Mouse (Mus musculus) small intestine, adult 10 weeks (tissue): Measurements from ENCODE around the gene Plcb1. TPM values are rescaled to one million over a fixed set of nuclear protein-coding genes. Genes with fewer than 3 reads are reported as not detected.

Experiments used
- polyA plus RNA-seq: library from polyadenylated mRNA; stranded (reverse); fragments of 350-450 nt; fragmentation: Illumina TruSeq; extraction: RNeasy Lipid Tissue Mini Kit (QIAGEN cat#74804); gene quantifications from one replicate; pipeline ENCODE4 v1.2.3, GENCODE M21; 2014; ENCODE audit warnings: low replicate concordance

The Plcb1 gene
- polyA plus RNA-seq: 2.7 TPM

DNA sequence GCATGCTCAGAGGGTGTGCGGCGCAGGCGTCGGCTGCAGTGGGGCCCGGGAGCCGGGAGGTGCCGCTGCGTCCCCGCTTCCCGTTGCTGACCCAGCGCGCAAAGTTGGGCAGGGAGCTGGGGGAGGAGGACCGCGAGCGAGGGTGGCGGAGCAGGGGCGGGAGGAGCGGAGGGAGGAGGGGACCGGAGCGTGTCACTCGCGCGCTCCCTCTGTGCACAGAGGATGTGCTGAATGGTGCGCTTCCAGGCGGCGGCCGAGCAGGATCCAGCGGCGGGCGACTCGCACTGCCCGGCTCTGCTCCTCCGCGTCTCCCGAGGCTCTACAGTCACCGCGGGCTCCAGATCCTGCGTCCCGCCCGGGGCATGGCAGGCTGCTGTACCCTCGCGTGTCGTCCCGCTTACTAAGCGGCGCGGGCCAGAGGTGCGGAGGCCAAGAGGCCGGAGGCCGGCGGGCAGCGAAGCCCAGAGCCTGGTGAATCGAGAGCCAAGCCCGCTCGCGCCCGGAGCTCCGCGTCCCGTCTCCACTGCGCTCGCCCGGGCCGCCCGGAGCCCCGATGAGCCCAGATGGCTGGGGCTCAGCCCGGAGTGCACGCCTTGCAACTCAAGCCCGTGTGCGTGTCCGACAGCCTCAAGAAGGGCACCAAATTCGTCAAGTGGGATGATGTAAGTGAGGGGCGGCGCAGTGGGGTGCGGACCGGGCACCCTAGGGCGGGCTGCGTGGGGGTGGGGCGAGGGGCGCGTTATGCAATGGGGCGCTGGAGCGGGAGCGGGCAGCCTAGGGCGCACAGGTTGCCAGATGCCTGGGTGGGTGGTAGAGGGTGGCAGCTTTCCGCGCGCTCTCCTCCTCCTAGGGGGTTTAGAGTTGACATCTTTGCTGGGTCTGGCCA, at the start of gene Plcb1:
Gene Plcb1 (plus strand): TSS at position 98 of the 886 bp plus-strand sequence.

Other genes with a start within 250 kb of the Plcb1 start
- gene Hao1, start 231.7 kb upstream of the Plcb1 start, polyA plus RNA-seq: not detected
- 10.4 TPM for gene Tmx4, start 141.9 kb upstream of the Plcb1 start, polyA plus RNA-seq